Mouse (Mus musculus) limb, embryonic 12.5 days (tissue): ENCODE measurements around the gene Hoxa13. TPM values are rescaled to one million over a fixed set of nuclear protein-coding genes. Genes with fewer than 3 reads are reported as not detected.
A peak's percentile ranks its signal among the peaks of the same experiment; 100 is the strongest.

Source experiments
- ATAC-seq: fragments of 200-750 bp; cut with Nextera tagmentation; 2 replicates; pipeline ENCODE4 v1.8.0; 2017; ENCODE audit warnings: low read depth, moderate TSS enrichment; ENCODE audit not compliant: insufficient number of reproducible peaks, insufficient read depth, low FRiP score, low TSS enrichment
- H3K27ac ChIP-seq: fragments of 300-500 bp; sonication (generic); 2 replicates; pipeline ENCODE4 v1.5.1; 2016; ENCODE audit warnings: mild to moderate bottlenecking, moderate library complexity
- H3K27me3 ChIP-seq: fragments of 300-500 bp; sonication (generic); 2 replicates; pipeline ENCODE4 v1.6.1; 2016; ENCODE audit warnings: mild to moderate bottlenecking, moderate library complexity
- H3K36me3 ChIP-seq: fragments of 300-500 bp; sonication (generic); 2 replicates; pipeline ENCODE4 v1.6.1; 2016; ENCODE audit warnings: mild to moderate bottlenecking, moderate library complexity
- H3K4me1 ChIP-seq: fragments of 300-500 bp; sonication (generic); replicated peaks from 2 replicates; pipeline ENCODE4 v1.6.1; 2016
- H3K4me2 ChIP-seq: fragments of 300-500 bp; sonication (generic); 2 replicates; pipeline ENCODE4 v1.6.1; 2016; ENCODE audit warnings: mild to moderate bottlenecking, moderate library complexity
- H3K4me3 ChIP-seq: fragments of 300-500 bp; sonication (generic); replicated peaks from 2 replicates; pipeline ENCODE4 v1.5.1; 2016; ENCODE audit warnings: mild to moderate bottlenecking
- H3K9ac ChIP-seq: fragments of 300-500 bp; sonication (generic); replicated peaks from 2 replicates; pipeline ENCODE4 v1.6.1; 2016; ENCODE audit warnings: mild to moderate bottlenecking, moderate library complexity
- H3K9me3 ChIP-seq: fragments of 300-500 bp; sonication (generic); 2 replicates; pipeline ENCODE4 v1.6.1; 2016; ENCODE audit warnings: mild to moderate bottlenecking, moderate library complexity
- WGBS: fragments of 180-500 bp; shearing (Covaris S2); methylation state at CpG from one replicate; pipeline ENCODE4 v1.1.7; 2016; 5-methylcytosine and 5-hydroxymethylcytosine counted together
- polyA plus RNA-seq: library from polyadenylated mRNA; unstranded; fragments of >200 nt; fragmentation: Nextera tagmentation; extraction: Ambion mirVana; gene quantifications from 2 replicates; pipeline ENCODE4 v1.2.1, GENCODE M21; 2016

Hoxa13 gene
- polyA plus RNA-seq, 1 experiment from 2014 or later, result 34.1 TPM

DNA sequence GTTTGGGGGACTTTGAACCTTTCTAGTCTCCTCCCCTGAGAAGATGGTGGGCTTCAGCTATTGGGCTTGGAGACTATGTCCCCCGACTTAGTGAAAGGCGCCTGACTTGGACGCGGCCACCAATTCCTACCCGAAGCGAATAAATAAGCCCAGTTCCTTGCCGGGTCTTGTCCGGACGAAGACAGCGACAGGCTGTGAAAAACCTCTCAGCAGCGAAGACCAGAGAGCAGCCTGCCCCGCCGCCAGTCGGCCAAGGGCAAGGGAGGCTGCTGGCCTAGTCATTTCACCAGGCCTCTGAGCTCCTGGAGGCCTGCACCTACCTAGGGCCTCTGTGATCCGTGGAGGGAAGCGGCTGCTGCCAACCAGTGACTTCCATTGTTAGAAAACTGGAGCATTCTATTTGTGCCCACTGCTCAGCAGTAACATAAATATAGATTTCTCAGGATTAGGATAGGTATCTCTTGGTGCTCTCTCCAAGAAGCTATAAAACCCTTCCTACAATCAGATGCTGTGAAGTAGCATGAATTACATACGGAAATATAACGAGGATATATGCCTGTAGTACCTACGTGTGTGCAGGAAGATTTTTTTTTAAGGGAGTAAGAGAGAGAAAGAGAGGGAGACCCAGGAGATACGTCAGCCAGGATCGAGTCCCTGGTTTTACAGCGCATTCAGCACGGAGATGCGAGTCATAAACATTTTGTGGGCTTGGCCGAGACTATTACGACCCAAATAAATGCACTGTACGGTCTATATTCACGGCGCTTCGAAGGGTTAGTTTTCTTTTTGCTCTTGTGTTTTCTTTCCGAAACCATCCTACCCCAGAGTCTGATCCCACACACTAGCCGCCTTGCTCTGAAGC, 40.4 kb downstream of the Hoxa13 start:
- H3K9ac ChIP-seq, result peak overlapping the region; percentile 100
- 5% methylated on average over 32 of the region's 32 CpGs for WGBS
- peaks cover 52% of the 10 kb centered on the region for H3K4me1 ChIP-seq
- peak overlapping the region; percentile 96 for H3K4me2 ChIP-seq
- H3K36me3 ChIP-seq, result peaks cover 13% of the 10 kb centered on the region
- H3K4me3 ChIP-seq, result peak overlapping the region; percentile 89
- ATAC-seq, result no peak
- H3K9me3 ChIP-seq, result no peaks in the 10 kb centered on the region
- peaks cover under 1% of the 10 kb centered on the region for H3K27me3 ChIP-seq
- peak overlapping the region; percentile 99 for H3K27ac ChIP-seq

DNA sequence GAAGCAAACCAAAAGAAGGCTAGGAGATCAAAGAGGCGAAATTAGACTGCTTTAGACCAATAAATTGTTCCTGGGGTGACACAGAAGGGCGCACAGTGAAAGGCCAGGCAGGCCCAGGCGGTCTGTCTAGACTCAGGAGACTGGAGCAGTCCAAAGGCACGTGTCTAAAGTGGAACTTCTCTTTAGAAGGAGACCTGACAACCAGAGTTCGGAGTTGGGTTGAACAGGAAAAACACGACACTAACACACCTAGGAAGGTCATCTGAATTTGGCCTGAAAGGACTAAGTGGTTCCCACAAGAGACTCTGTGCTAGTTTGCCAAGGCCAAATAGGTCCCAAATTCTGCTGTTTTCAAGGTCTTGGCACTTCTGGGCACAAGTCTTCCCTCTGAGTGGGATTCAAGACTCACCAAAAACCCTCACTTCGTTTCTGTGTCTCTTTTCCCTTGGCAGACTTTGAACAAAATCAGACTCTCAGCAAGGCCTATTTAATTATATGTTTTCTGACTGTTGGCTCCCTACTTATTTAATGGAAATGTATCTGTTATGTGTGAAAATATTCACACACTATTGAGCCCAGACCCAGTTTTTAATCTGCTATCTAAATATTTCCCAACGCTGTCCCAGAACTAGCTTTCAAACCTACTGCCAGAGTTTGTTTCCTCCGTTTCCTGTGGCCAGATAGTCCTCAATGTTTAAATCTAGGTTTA, 41.3 kb downstream of the Hoxa13 start:
- Histone ChIP-seq H3K4me1 (peaks cover 60% of the 10 kb centered on the region), H3K9ac (peak overlapping the region; percentile 100), H3K9me3 (no peaks in the 10 kb centered on the region), H3K27me3 (peaks cover 6% of the 10 kb centered on the region), H3K36me3 (peaks cover 8% of the 10 kb centered on the region), H3K4me3 (peak overlapping the region; percentile 89), H3K4me2 (peak overlapping the region; percentile 96), H3K27ac (peak overlapping the region; percentile 99)
- no peak for ATAC-seq
- WGBS, result 23% methylated on average over 9 of the region's 9 CpGs

DNA sequence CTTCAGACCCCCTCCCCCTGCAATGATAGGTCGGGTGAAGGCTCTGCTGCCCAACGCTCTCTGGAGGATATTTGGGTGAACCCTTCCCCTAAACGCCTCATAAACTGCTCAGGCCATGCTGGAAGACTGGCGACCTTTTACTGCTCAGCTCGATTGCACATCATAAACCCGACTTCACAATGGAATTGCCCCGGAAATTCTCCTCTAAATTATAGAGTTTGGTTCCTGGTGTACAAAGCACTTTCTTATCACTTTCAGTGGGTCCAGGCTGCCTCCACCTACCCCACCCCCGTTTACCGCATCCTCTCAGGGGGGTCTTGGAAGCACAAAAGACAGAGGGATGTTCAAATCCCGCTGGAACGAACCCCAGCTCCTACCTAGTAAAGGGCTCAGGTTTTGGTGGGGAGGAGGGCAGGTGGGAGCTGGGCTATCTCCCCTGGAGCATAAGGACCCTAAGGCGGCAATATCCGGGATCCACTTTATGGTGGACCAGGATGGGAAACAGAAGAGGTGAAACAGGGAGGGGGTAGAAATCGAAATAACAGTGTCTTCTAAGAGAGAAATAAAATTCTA, 42.0 kb downstream of the Hoxa13 start:
- WGBS, result 5% methylated on average over 14 of the region's 14 CpGs
- Histone ChIP-seq H3K9me3 (no peaks in the 10 kb centered on the region), H3K27ac (peak overlapping the region; percentile 99), H3K4me3 (peak overlapping the region; percentile 89), H3K9ac (peak overlapping the region; percentile 94), H3K27me3 (peaks cover 6% of the 10 kb centered on the region), H3K4me1 (peaks cover 65% of the 10 kb centered on the region), H3K4me2 (peak overlapping the region; percentile 96), H3K36me3 (peaks cover 1% of the 10 kb centered on the region; the same call in 1 of the 2 replicates)
- no peak for ATAC-seq

DNA sequence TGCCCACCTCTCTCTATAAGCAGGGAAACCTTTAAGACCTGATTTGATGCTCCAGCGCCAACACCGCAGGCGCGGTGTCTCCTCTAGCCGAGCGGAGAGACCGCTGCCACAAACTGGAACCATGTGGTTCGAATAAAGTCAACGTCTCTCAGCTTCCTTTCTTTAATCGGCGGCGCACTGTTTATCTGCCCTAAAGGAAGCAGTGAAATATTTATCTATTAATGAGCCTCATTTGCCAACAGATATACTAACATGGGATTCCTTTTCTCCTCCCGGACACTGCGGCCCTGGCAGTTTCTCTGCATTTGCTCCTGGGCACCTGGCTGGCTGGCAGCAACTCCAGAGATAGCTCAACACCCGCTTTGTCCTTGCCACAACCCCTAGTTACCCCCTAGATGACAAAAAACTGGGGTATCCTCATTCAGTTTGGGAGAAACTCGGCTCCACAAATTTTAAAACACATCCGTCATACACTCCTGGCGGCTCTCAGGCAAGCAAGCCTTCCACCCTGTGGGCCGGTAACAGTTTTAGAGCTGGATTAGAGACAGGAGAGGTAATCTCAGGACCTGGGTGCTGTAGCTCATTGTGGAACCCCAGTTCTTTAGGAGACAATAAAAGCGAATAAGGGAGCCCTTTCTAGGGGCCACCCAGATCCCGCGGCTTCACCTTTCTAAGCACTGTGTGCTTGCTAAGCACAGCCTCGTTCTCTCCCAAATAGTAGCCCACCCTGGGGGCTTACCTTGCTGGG, 42.6 kb downstream of the Hoxa13 start:
- Histone ChIP-seq H3K9ac (peak overlapping the region; percentile 94), H3K27ac (peak overlapping the region; percentile 99), H3K4me2 (peak overlapping the region; percentile 96), H3K9me3 (no peaks in the 10 kb centered on the region), H3K4me3 (peak overlapping the region; percentile 89), H3K4me1 (peaks cover 65% of the 10 kb centered on the region), H3K27me3 (peaks cover 6% of the 10 kb centered on the region), H3K36me3 (no peaks in the 10 kb centered on the region)
- WGBS, result 3% methylated on average over 23 of the region's 23 CpGs
- no peak for ATAC-seq

DNA sequence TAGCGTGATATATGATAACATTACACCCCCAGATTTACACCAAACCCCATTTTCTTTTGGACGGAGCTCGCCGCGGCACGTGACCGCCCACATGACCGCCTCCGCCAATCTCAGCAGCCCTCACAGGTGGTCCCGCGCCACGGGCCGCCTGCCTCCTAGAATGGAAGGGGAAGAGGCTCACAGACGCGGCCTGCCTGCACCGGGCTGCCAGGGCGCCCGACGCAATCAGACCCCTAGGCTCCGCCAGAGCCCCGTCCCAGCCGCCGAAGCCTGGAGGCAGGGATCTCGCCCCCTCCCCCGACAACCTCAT, 43.3 kb downstream of the Hoxa13 start:
- Histone ChIP-seq H3K9ac (peak overlapping the region; percentile 94), H3K4me3 (peak overlapping the region; percentile 89), H3K4me1 (peaks cover 68% of the 10 kb centered on the region), H3K4me2 (peak overlapping the region; percentile 96), H3K36me3 (no peaks in the 10 kb centered on the region), H3K27ac (peak overlapping the region; percentile 99), H3K9me3 (no peaks in the 10 kb centered on the region), H3K27me3 (peaks cover 6% of the 10 kb centered on the region)
- ATAC-seq, result peak; percentile 48; the same call in 1 of the 2 replicates
- under 1% methylated on average over 25 of the region's 25 CpGs for WGBS

DNA sequence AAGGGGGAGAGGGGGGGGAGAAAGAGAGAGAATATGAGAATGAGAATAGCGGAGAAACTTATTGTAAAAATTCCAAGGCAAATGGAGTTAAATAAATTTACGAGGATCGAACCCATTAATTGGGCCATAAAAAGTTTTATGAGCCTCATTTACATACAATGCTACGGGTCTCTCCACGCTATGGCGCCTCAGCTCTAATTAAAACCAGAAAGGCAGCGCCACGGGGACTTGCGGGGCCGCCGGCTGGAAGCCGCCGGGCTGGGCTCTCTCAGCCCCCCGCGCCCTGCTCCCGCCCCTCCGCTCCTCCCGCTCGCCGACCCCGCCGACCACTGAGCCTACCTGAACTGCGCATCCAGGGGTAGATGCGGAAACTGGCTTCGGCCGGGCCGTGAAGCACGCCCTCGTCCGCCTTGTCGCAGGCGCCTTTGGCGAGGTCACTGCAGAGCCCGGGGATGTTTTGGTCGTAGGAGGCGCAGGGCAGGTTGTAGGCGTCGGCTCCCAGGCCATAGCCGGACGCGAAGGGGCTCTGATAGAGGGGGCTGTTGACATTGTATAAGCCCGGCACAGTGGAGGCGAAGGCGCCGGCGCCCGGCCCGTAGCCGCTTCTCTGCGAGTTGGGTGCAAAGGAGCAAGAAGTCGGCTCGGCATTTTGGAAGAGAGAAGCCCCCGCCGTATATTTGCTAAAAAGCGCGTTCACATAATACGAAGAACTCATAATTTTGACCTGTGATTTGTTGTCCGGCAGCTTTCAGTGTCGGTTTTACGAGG, 43.8 kb downstream of the Hoxa13 start:
- peaks cover 6% of the 10 kb centered on the region for H3K27me3 ChIP-seq
- ATAC-seq, result no peak
- under 1% methylated on average over 60 of the region's 60 CpGs for WGBS
- H3K36me3 ChIP-seq, result no peaks in the 10 kb centered on the region
- H3K9ac ChIP-seq, result peak overlapping the region; percentile 94
- peak overlapping the region; percentile 96 for H3K4me2 ChIP-seq
- peak overlapping the region; percentile 89 for H3K4me3 ChIP-seq
- H3K27ac ChIP-seq, result peak overlapping the region; percentile 99
- H3K4me1 ChIP-seq, result peaks cover 68% of the 10 kb centered on the region
- H3K9me3 ChIP-seq, result no peaks in the 10 kb centered on the region

DNA sequence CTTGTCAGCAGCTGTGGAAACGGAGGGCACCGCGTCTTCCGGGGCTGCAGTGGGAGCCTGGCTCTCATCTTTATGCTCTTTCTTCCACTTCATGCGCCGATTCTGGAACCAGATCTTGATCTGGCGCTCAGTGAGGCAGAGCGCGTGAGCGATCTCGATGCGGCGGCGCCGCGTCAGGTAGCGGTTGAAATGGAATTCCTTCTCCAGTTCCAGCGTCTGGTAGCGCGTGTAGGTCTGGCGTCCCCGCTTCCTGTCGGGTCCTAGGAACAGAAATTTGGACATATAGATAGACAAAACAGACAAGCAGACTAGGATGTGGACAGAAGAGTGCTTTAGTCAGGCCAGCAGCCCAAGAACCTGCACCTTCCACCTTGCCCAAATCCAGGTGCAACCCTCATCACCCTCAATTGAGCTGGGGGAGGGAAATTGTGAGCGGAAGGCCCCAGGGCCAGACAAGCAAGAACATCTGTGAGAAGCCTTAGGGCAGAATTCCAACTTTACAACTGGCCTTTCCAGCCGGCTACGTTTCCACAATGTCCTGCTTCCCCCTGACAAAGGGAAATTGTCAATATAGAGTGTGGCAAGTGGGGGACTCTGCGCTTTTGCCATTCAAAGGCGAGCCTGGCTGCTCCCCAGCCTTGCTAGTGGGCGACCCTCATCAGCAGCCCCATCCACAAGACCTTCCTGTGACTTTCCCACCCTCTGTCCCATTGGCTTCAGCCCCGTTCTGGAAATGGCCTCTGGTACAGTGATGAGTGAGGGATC, 44.7 kb downstream of the Hoxa13 start:
- Histone ChIP-seq H3K9me3 (no peaks in the 10 kb centered on the region), H3K27me3 (peaks cover 6% of the 10 kb centered on the region), H3K4me3 (peak overlapping the region; percentile 89), H3K4me2 (peak overlapping the region; percentile 96), H3K36me3 (no peaks in the 10 kb centered on the region), H3K27ac (peak overlapping the region; percentile 99), H3K9ac (peak overlapping the region; percentile 94), H3K4me1 (peaks cover 67% of the 10 kb centered on the region)
- no peak for ATAC-seq
- WGBS, result 1% methylated on average over 30 of the region's 30 CpGs

DNA sequence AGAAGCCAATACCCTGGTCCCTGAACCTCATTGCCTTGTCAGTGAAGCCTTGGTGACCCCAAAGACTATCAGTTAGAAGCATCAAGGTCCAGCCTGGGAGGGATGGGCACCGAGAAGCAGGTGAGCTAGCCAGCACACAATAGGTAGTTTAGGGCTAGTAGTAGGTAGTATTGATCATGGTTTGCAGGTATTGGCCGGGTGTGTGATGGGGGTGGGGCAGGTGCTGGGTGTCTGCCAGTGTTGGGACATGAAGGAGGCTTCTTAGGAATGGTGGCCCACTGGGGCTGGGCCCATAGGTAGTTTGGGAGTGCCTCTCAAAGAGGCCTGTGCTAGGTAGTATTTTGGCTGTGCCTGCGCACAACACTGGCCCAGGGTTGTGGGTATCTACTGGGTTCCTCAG, 45.6 kb downstream of the Hoxa13 start:
- H3K27me3 ChIP-seq, result peaks cover 6% of the 10 kb centered on the region
- ATAC-seq, result no peak
- 0 out of 2 replicates have a peak overlapping the region, but pooled peaks have one; percentile 14 for H3K9ac ChIP-seq
- H3K4me2 ChIP-seq, result peak overlapping the region; percentile 96
- no peak overlapping the region for H3K27ac ChIP-seq
- H3K9me3 ChIP-seq, result no peaks in the 10 kb centered on the region
- no peaks in the 10 kb centered on the region for H3K36me3 ChIP-seq
- H3K4me3 ChIP-seq, result peak overlapping the region; percentile 89
- 33% methylated on average over 3 of the region's 3 CpGs for WGBS
- peaks cover 65% of the 10 kb centered on the region for H3K4me1 ChIP-seq

DNA sequence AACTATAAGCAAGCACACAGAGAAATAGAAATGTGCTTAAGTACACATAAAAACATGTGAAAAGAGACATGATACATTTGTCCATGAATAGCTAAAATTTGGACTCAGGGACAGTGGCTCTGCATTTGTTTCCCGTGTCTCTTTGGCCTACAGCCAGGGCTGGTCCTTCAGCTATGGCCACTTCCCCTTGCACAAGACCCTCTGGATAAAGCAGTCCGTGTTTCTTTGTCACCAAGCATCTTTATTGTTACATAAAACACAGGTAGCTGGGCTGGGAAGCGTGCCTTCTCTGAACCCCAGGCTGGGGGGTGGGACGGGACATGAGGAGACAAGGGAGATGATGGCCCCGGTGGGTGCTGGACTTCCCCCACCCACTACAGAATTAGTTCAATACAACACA, 46.4 kb downstream of the Hoxa13 start:
- Histone ChIP-seq H3K9ac (no peak overlapping the region; the same call in 1 of the 2 replicates), H3K27me3 (peaks cover 13% of the 10 kb centered on the region), H3K36me3 (no peaks in the 10 kb centered on the region), H3K4me1 (peaks cover 66% of the 10 kb centered on the region), H3K4me3 (0 out of 2 replicates have a peak overlapping the region, but pooled peaks have one; percentile 79), H3K27ac (no peak overlapping the region), H3K4me2 (peak overlapping the region; percentile 96), H3K9me3 (no peaks in the 10 kb centered on the region)
- WGBS, result 26% methylated on average over 5 of the region's 5 CpGs
- no peak for ATAC-seq
